Mouse (Mus musculus) kidney, adult 2 months (tissue): ENCODE measurements around the gene Men1. TPM values are rescaled to one million over a fixed set of nuclear protein-coding genes. Genes with fewer than 3 reads are reported as not detected.
A peak's percentile ranks its signal among the peaks of the same experiment; 100 is the strongest.

Experiments
- DNase-seq: peaks from one replicate; pipeline ENCODE4 v3.0.0; 2021
- H3K27ac ChIP-seq: fragments of 200-500 bp; 2 replicates; pipeline ENCODE4 v1.5.1; 2012; ENCODE audit warnings: low read depth, low read length, control low read depth, inconsistent platforms; ENCODE audit not compliant: insufficient read depth
- H3K27me3 ChIP-seq: fragments of 200-500 bp; replicated peaks from 2 replicates; pipeline ENCODE4 v1.6.1; 2012; ENCODE audit warnings: mild to moderate bottlenecking, moderate library complexity, low read length, inconsistent platforms; ENCODE audit not compliant: control insufficient read depth, insufficient read depth
- H3K36me3 ChIP-seq: fragments of 200-500 bp; 2 replicates; pipeline ENCODE4 v1.6.1; 2012; ENCODE audit warnings: mild to moderate bottlenecking, moderate library complexity, low read length, inconsistent platforms; ENCODE audit not compliant: control insufficient read depth, insufficient read depth
- H3K4me1 ChIP-seq: fragments of 200-500 bp; 2 replicates; pipeline ENCODE4 v1.6.1; 2011; ENCODE audit warnings: low read length; ENCODE audit not compliant: control insufficient read depth, insufficient read depth
- H3K4me3 ChIP-seq: fragments of 200-500 bp; 2 replicates; pipeline ENCODE4 v1.5.1; 2011; ENCODE audit warnings: mild to moderate bottlenecking, low read depth, low read length, control low read depth; ENCODE audit not compliant: insufficient read depth
- CTCF ChIP-seq: fragments of 200-500 bp; conservative IDR thresholded peaks from 2 replicates; pipeline ENCODE4 v1.5.1; 2011; ENCODE audit warnings: low read depth, mild to moderate bottlenecking, control low read depth, low read length, moderate library complexity, mixed read lengths; ENCODE audit not compliant: insufficient read depth, insufficient read length
- POLR2A ChIP-seq: fragments of 200-500 bp; IDR thresholded peaks from one replicate; pipeline ENCODE4 v1.6.1; 2011; ENCODE audit warnings: low read depth, low read length, control low read depth
- WGBS: fragments of 180-500 bp; shearing (Covaris S2); methylation state at CpG from one replicate; pipeline ENCODE4 v1.1.7; 2018; 5-methylcytosine and 5-hydroxymethylcytosine counted together
- polyA plus RNA-seq: library from polyadenylated mRNA; depleted of rRNA; stranded (reverse); fragments of >200 nt; gene quantifications from 2 replicates; pipeline ENCODE4 v1.2.3, GENCODE M21; 2012

The Men1 gene
- polyA plus RNA-seq, 1 experiment = 49.5 TPM

- Histone ChIP-seq H3K27me3 (no peaks in the 10 kb centered on the region), H3K4me3 (no peak overlapping the region), H3K36me3 (no peaks in the 10 kb centered on the region), H3K27ac (peak overlapping the region; percentile 97), H3K4me1 (peaks cover 36% of the 10 kb centered on the region)
- peak; percentile 92 for DNase-seq
- TF ChIP-seq POLR2A (peak; percentile 8), CTCF (0 out of 2 replicates have a peak, but pooled peaks have one; percentile 7)
- 39% methylated on average over 10 of the region's 10 CpGs for WGBS
Observed at GRCm38 (mm10) chr19:6291117-6291781, 43.5 kb upstream of the Men1 start.

- TF ChIP-seq CTCF (no peak), POLR2A (no peak)
- Histone ChIP-seq H3K27me3 (no peaks in the 10 kb centered on the region), H3K36me3 (no peaks in the 10 kb centered on the region), H3K27ac (peak overlapping the region; percentile 97), H3K4me1 (peaks cover 29% of the 10 kb centered on the region; the same call in 1 of the 2 replicates), H3K4me3 (no peak overlapping the region)
- DNase-seq = no peak
- WGBS = 62% methylated on average over 5 of the region's 5 CpGs
Observed at GRCm38 (mm10) chr19:6292262-6292661, 42.5 kb upstream of the Men1 start.

GRCm38 (mm10) chr19:6294301-6294700, 40.5 kb upstream of the Men1 start:
- TF ChIP-seq CTCF (no peak), POLR2A (no peak)
- Histone ChIP-seq H3K4me1 (peaks cover 30% of the 10 kb centered on the region; the same call in 1 of the 2 replicates), H3K27me3 (no peaks in the 10 kb centered on the region), H3K4me3 (no peak overlapping the region), H3K36me3 (0 out of 2 replicates have a peak, but pooled peaks cover 2% of the 10 kb centered on the region), H3K27ac (no peak overlapping the region)
- WGBS = 80% methylated on average over 17 of the region's 17 CpGs
- DNase-seq = no peak

- peaks cover 16% of the 10 kb centered on the region; the same call in 1 of the 2 replicates for H3K4me1 ChIP-seq
- H3K36me3 ChIP-seq = 0 out of 2 replicates have a peak, but pooled peaks cover 2% of the 10 kb centered on the region
- no peaks in the 10 kb centered on the region for H3K27me3 ChIP-seq
- TF ChIP-seq CTCF = no peak
- no peak for TF ChIP-seq POLR2A
- no peak for DNase-seq
- no peak overlapping the region for H3K4me3 ChIP-seq
- 83% methylated on average over 5 of the region's 5 CpGs for WGBS
- H3K27ac ChIP-seq = no peak overlapping the region
Observed at GRCm38 (mm10) chr19:6296551-6297210, 38.1 kb upstream of the Men1 start.

GRCm38 (mm10) chr19:6297641-6298040, 37.1 kb upstream of the Men1 start:
- TF ChIP-seq POLR2A (no peak), CTCF (no peak)
- DNase-seq = peak; percentile 71
- no peak overlapping the region for H3K27ac ChIP-seq
- no peaks in the 10 kb centered on the region for H3K27me3 ChIP-seq
- H3K4me3 ChIP-seq = no peak overlapping the region
- 0 out of 2 replicates have a peak, but pooled peaks cover 2% of the 10 kb centered on the region for H3K36me3 ChIP-seq
- H3K4me1 ChIP-seq = peaks cover 6% of the 10 kb centered on the region; the same call in 1 of the 2 replicates
- WGBS = 66% methylated on average over 9 of the region's 9 CpGs

GRCm38 (mm10) chr19:6299003-6299402, 35.8 kb upstream of the Men1 start:
- no peak for DNase-seq
- peak overlapping the region; percentile 10; the same call in 1 of the 2 replicates for H3K27ac ChIP-seq
- H3K27me3 ChIP-seq = no peaks in the 10 kb centered on the region
- H3K4me3 ChIP-seq = no peak overlapping the region
- peaks cover 3% of the 10 kb centered on the region; the same call in 1 of the 2 replicates for H3K4me1 ChIP-seq
- 0 out of 2 replicates have a peak, but pooled peaks cover 2% of the 10 kb centered on the region for H3K36me3 ChIP-seq
- WGBS = 50% methylated on average over 4 of the region's 4 CpGs
- TF ChIP-seq POLR2A (no peak), CTCF (no peak)
